Mouse (Mus musculus) A20 (cell line): ENCODE data around the gene Polr3c.
A peak's percentile ranks its signal among the peaks of the same experiment; 100 is the strongest.
"Not testable (repeated sequence)": the region's sequence is repeated elsewhere in the genome, so short reads cannot be mapped to it uniquely, and the experiment has no call there.

Experiments
- DNase-seq: peaks from one replicate; pipeline ENCODE4 v3.0.0-alpha.2; 2011; ENCODE audit warnings: low read depth, low spot score

The Polr3c gene

GRCm38 (mm10) chr3:96678456-96678855, 49.0 kb downstream of the Polr3c start:
- DNase-seq, result no peak

DNA sequence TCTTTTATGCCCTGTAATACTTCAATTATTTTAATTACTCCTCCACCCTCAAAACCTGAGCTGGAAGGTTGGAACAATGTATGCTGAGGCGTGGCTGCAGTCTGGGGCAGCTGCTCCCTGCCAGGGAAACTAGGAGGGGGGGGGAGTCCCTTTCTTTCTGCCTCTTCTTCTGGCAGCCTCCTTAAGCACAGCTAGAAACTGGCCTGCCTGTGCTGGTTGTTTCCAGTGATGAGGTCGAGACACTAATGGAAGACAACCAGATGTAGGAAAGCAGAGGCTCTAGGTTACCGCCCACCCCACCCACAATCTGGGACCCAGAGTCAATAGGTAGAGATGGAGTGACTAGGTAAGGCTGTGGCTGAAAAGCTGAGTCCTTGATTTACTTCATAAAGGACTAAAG, 51.7 kb downstream of the Polr3c start:
- DNase-seq, result no peak

DNA sequence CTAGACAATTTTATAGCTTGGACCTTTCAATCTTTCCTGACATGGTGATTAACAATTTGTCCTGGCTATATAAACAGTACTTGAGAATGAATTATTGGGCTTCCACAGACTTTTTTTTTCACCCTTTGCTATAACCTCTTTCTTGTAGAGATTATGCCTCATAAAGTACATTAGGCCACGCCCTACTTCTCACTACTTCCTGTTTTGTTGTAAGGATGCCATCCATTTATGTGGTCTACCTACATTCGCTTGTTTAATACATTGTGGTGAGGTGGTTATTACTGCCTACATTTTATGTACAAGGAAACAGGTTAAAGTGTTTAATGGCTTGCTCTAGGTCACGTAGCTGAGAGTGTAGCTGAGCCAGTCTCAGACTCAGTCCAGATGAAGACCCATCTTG, 52.3 kb downstream of the Polr3c start:
- DNase-seq, result peak; percentile 33

DNA sequence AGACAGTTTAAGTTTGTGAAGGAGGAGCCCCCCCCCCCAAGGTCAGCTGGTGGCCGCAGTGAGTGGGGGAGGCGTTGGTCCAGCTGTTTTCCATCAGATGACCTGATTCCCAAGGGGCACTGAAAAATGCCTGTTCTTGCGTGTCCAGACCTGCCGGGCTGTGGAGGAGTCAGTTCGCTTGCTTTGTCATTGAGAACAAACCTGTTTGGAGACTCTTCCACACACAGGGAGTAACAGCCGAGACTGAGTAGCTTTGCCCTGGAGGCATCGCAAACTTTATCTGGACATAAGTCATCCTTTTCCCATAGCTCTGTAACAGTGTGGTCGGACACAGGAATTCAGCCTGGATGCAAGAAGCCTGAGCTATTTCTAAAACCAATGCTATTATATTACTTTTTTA, 53.0 kb downstream of the Polr3c start:
- DNase-seq, result no peak

DNA sequence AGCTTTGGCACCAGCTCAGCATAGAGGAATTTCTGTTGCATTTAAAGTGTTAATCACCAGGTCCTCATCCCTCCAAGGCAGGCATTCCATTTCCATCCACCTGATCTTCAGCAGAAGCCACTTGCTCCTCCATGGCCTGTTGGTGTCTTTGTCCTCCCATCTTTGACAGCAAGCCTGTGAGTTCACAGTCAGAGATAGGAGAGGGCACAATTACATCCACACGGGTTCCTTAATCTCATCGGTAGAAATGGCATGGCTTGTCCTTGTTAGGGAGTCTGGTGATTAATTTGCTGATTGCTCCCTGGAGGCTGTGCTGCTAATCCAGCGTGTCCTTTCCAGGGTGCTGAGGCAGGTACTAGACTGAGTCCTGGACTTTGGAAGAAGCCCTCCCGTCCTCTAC, 53.9 kb downstream of the Polr3c start:
- no peak for DNase-seq

DNA sequence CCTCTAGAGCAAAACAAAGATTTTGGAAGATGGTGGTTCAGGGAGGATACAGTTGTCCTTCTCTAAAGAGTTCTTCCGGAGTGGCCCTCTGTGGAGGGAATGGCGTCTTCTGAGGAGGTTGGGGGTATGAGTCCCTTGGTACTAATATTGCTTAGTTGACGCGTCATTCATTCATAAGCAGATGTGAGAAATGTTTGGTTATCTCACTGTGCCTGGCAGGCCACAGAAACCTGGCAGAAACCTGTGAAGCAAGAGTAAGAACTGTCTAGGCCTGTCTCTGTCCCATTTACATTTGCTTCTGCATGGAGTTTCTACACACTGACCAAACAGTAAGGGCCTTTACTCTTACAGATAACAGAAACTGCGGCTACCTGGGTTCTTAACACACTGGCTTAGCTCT, 55.9 kb downstream of the Polr3c start:
- DNase-seq, result no peak

DNA sequence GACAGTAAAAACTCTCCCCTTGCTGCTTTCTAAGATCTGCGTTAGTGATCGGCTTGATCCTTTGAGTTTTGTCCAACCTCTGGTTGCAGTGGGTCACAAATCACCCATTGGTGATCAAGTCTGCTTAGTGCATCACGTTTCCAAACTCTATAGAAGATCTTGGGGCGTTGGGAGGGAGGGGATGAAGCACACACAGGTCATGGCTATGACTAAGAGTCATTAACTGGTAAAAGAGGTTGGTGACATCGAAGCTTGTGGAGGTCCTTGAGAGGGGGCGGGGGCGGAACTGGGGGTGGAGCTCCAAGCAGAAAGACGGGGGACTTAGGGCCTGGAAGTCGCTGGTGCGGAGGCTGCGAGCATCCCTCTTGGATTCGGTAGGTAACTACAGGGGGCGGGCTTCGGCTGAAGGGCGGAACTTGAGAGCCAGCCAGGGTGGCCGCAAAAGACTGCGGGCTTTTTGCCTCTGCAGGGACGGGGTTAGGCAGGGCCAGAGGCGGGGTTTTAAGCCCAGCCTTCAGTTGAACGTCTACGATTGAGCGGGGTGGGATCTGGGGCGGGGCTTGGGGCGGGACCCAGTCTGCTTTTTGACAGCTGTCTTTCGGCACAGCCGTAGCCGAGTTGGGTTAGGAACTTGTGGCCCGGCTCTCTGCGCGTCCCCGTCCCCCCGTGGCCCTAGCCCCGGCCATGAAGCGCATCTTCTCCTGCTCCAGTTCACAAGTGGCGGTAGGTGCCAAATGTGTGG, 57.5 kb downstream of the Polr3c start, which contains the start of gene Ankrd35:
Gene Ankrd35 (plus strand): TSS at position 405 of the 742 bp plus-strand sequence.
- peak; percentile 92 for DNase-seq

- peak; percentile 30 for DNase-seq
Observed at GRCm38 (mm10) chr3:96668424-96669067, 58.9 kb downstream of the Polr3c start.

GRCm38 (mm10) chr3:96667316-96667715, 60.1 kb downstream of the Polr3c start:
- peak; percentile 62 for DNase-seq

GRCm38 (mm10) chr3:96666916-96667315, 60.5 kb downstream of the Polr3c start:
- DNase-seq, result no peak

- not testable (repeated sequence) for DNase-seq
Observed at GRCm38 (mm10) chr3:96665732-96666363, 61.6 kb downstream of the Polr3c start.

GRCm38 (mm10) chr3:96663432-96664239, 63.8 kb downstream of the Polr3c start:
- peak; percentile 57 for DNase-seq

- DNase-seq, result no peak
Observed at GRCm38 (mm10) chr3:96662731-96663316, 64.6 kb downstream of the Polr3c start.
